Mouse (Mus musculus): Measurements from ENCODE around the gene Skint10. TPM values are rescaled to one million over a fixed set of nuclear protein-coding genes. Genes with fewer than 3 reads are reported as not detected.

Skint10 gene
- total RNA-seq (2021) = not detected
- long read RNA-seq, experiment 1 = 0 reads
- long read RNA-seq, experiment 2 = 0 reads

GRCm38 (mm10) chr4:112774766-112775165 lies at the start of gene Skint10:
TSS of gene Skint10 (minus strand) at chr4:112774866.
- DNase-seq = no peak
- intact Hi-C loops (cut with DNase I; ENCODE audit: low total_unique reads) = no loop called here

DNA sequence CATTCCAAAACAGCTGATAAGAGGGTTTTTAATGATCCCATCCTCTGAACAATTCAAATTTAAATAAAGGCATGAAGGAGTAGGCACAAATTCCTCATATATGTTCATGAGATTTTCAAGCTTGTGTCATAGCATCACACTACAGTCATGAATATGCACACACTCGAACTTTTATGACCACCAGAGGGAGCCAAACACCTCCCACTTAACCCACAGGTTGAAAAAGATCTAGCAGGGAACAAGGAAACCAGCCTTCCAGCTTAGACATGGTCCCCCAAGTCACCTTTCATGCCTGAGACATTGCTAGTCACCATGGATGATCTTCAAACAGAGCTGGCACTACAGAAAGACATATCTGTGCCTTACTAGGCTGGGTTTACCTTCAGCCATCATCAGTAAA lies 16.0 kb upstream of the Skint10 start:
- DNase-seq = no peak
- intact Hi-C loops (cut with DNase I; ENCODE audit: low total_unique reads) = no loop called here

Other genes with a start within 250 kb of the Skint10 start
- gene Skint2, start 217.7 kb downstream of the Skint10 start, total RNA-seq (2021) = not detected

Data from gastrocnemius, postnatal 14 days (tissue).